Mouse (Mus musculus) heart, embryonic 14.5 days (tissue): ENCODE results near the gene Six5. TPM values are rescaled to one million over a fixed set of nuclear protein-coding genes. Genes with fewer than 3 reads are reported as not detected.

Experiments
- ATAC-seq: fragments of 200-750 bp; cut with Nextera tagmentation; 2 replicates; pipeline ENCODE4 v1.8.0; 2017; ENCODE audit warnings: low read depth, moderate TSS enrichment; ENCODE audit not compliant: insufficient number of reproducible peaks, insufficient read depth, low FRiP score
- H3K27ac ChIP-seq, 2 experiments: fragments of 200-500 bp in 1 of 2; fragments of 300-500 bp in 1 of 2; sonication (generic) in 1 of 2; replicated peaks in 1 of 2; 2 replicates each; pipeline ENCODE4 v1.5.1; 2012 to 2014; ENCODE audit warnings: low read depth in 2 of 2, low read length in 2 of 2, control low read depth in 1 of 2, mild to moderate bottlenecking in 1 of 2, mixed read lengths in 1 of 2; ENCODE audit not compliant: control insufficient read depth in 1 of 2, insufficient read depth in 1 of 2
- H3K27me3 ChIP-seq: fragments of 300-500 bp; sonication (generic); 2 replicates; pipeline ENCODE4 v1.6.1; 2014; ENCODE audit warnings: mild to moderate bottlenecking, low read length, control low read depth; ENCODE audit not compliant: control insufficient read depth, insufficient read depth
- H3K36me3 ChIP-seq: fragments of 300-500 bp; sonication (generic); 2 replicates; pipeline ENCODE4 v1.6.1; 2014; ENCODE audit warnings: mild to moderate bottlenecking, control low read depth, low read length, mixed read lengths; ENCODE audit not compliant: control insufficient read depth, insufficient read depth
- H3K4me1 ChIP-seq, 2 experiments: fragments of 200-500 bp in 1 of 2; fragments of 300-500 bp in 1 of 2; sonication (generic) in 1 of 2; 2 replicates each; pipeline ENCODE4 v1.6.1; 2012 to 2014; ENCODE audit warnings: low read length in 2 of 2, control low read depth in 1 of 2, mixed read lengths in 1 of 2; ENCODE audit not compliant: control insufficient read depth in 2 of 2, insufficient read depth in 2 of 2
- H3K4me2 ChIP-seq: fragments of 300-500 bp; sonication (generic); 2 replicates; pipeline ENCODE4 v1.6.1; 2014; ENCODE audit warnings: mild to moderate bottlenecking, low read length
- H3K4me3 ChIP-seq, 2 experiments: fragments of 200-500 bp in 1 of 2; fragments of 300-500 bp in 1 of 2; sonication (generic) in 1 of 2; 2 replicates each; pipeline ENCODE4 v1.5.1; 2012 to 2014; ENCODE audit warnings: low read length in 2 of 2, mild to moderate bottlenecking in 2 of 2, control low read depth in 1 of 2, low read depth in 1 of 2, moderate library complexity in 1 of 2; ENCODE audit not compliant: control insufficient read depth in 1 of 2, insufficient read depth in 1 of 2
- H3K9ac ChIP-seq: fragments of 300-500 bp; sonication (generic); 2 replicates; pipeline ENCODE4 v1.6.1; 2014; ENCODE audit warnings: mild to moderate bottlenecking, low read length
- H3K9me3 ChIP-seq: fragments of 300-500 bp; sonication (generic); 2 replicates; pipeline ENCODE4 v1.6.1; 2016; ENCODE audit warnings: low read length, control low read depth; ENCODE audit not compliant: control insufficient read depth
- WGBS: fragments of 180-500 bp; shearing (Covaris S2); extraction: QIAGEN DNeasy Blood & Tissue Kit; methylation state at CpG from one replicate; pipeline ENCODE4 v1.1.7; 2014; 5-methylcytosine and 5-hydroxymethylcytosine counted together
- polyA plus RNA-seq: library from polyadenylated mRNA; unstranded; fragments of >200 nt; fragmentation: Nextera tagmentation; extraction: Ambion mirVana; gene quantifications from 2 replicates; pipeline ENCODE4 v1.2.1, GENCODE M21; 2014

Six5 gene
- polyA plus RNA-seq = 7.3 and 8.3 TPM in 2 replicates

DNA sequence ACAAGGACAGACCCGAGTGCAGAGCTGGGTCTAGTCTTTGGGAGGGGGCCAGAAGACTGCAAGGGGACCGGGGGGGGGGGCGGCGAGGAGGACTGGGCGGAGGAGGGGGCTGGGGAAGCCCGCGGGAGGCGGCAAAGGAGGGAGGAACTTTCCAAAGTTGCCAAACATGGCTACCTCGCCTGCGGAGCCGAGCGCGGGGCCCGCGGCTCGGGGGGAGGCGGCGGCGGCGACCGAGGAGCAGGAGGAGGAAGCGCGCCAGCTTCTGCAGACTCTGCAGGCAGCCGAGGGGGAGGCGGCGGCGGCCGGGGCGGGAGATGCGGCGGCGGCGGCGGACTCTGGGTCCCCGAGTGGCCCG lies at the start of gene Six5:
Six5 (plus strand) TSS at position 124 of the 355 bp plus-strand sequence.
- H3K9ac ChIP-seq = peak within 1 kb of the TSS; percentile 96
- peaks cover 45% of the 10 kb centered on the region for H3K36me3 ChIP-seq
- peak within 1 kb of the TSS; percentile 87 for H3K4me2 ChIP-seq
- peaks cover 30 to 45% of the 10 kb centered on the region in 2 experiments for H3K4me1 ChIP-seq
- ATAC-seq = no peak; the same call in 1 of the 2 replicates
- WGBS = 1% methylated on average over 25 of the region's 36 CpGs
- H3K4me3 ChIP-seq = peak within 1 kb of the TSS; percentile 79 to 89
- no peaks in the 10 kb centered on the region for H3K27me3 ChIP-seq
- H3K9me3 ChIP-seq = no peaks in the 10 kb centered on the region
- peak within 1 kb of the TSS; percentile 99 to 100 for H3K27ac ChIP-seq

DNA sequence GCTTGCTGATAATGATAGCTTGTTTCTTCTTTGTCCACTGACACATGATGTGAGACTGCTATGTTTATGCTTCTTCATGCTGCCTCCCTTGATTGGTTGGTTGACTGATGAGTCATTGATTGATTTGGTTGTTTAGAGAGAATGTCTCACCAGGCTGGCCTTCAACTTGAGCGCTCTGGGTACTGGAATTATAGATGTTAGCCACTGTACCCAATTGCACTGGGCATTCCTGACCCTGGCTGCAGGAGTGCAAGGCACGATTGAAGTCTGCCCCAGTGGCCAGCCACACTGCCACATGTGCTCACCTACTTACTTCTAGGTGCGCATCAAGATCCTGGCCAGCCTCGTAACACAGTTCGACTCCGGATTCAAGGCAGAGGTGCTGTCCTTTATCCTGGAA lies 49.8 kb upstream of the Six5 start:
- 92% methylated on average over 6 of the region's 6 CpGs for WGBS
- no peak for ATAC-seq
- peaks cover 100% of the 10 kb centered on the region for H3K36me3 ChIP-seq

DNA sequence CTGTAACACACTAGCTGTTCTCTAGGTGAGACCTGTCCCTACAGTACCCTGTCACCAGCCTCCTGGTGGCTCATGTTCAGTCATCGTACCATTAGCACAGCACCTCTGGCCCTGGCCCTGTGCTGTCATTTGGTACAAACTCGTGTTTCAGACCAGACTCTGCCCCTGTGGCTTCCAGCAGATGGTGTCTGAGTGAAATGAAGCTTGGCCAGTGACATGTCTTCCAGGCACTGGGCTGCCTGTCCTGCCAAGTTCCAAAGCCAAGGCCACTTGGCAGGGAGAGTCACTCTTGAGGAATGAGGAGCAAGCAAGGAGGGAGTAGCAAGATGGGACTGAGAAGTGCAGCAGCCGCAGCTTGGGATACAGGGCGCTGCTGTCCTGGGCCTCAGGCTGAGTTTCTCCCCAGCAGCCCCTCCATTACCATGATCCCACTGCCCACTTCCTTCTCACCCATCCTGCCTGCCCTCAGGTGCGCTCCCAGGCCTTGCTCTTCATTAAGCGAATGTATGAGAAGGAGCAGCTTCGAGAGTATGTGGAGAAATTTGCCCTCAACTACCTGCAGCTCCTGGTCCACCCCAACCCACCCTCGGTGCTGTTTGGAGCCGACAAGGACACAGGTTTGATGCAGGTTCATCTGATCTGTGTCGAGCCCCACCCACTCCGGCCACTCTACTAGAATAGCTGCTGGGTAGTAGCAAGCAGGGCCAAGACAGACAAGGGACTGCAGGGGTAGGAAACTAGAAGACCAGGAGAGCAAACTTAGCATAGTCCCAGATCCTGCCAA lies 47.9 kb upstream of the Six5 start:
- Histone ChIP-seq H3K4me3 (no peak overlapping the region), H3K9ac (no peak overlapping the region), H3K4me2 (no peak overlapping the region), H3K27ac (no peak overlapping the region), H3K9me3 (no peaks in the 10 kb centered on the region), H3K27me3 (no peaks in the 10 kb centered on the region), H3K4me1 (no peaks in the 10 kb centered on the region), H3K36me3 (peaks cover 100% of the 10 kb centered on the region)
- WGBS = 90% methylated on average over 10 of the region's 11 CpGs
- no peak for ATAC-seq

More for the DNA sequence above, 49.8 kb upstream of the Six5 start:
- Histone ChIP-seq H3K4me1 (no peaks in the 10 kb centered on the region), H3K27ac (no peak overlapping the region), H3K4me2 (no peak overlapping the region), H3K9ac (no peak overlapping the region), H3K4me3 (no peak overlapping the region), H3K9me3 (no peaks in the 10 kb centered on the region), H3K27me3 (no peaks in the 10 kb centered on the region)

DNA sequence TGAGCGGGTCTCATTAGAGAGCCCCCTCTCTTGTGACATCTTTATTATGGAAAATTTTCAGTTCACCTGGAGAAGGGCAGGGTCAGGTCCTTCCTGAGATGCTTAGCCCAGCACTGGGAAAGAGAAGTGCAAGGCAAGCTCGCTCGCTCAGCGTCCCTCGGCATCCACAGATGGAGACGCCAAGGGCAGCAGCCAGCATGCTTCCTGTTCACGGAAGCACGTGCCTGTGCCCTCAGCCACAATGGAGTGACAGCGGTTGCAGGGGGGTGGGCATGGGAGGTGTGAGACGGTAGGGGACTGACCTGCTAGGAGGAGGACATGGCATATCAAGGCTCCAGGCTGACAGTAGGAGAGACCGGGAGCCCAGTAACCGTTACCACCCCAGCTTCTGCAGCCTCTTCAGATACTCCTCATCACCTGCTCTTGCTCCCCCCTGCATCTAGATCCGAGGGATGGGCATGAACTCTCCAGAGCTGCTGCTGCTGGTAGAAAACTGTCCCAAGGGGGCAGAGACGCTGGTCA lies 46.3 kb upstream of the Six5 start:
- H3K9me3 ChIP-seq = no peaks in the 10 kb centered on the region
- H3K4me3 ChIP-seq = no peak overlapping the region
- H3K4me1 ChIP-seq = no peaks in the 10 kb centered on the region
- H3K27me3 ChIP-seq = no peaks in the 10 kb centered on the region
- no peak overlapping the region for H3K27ac ChIP-seq
- no peak for ATAC-seq
- no peak overlapping the region for H3K9ac ChIP-seq
- WGBS = 81% methylated on average over 14 of the region's 14 CpGs
- H3K36me3 ChIP-seq = peaks cover 96% of the 10 kb centered on the region
- no peak overlapping the region for H3K4me2 ChIP-seq

DNA sequence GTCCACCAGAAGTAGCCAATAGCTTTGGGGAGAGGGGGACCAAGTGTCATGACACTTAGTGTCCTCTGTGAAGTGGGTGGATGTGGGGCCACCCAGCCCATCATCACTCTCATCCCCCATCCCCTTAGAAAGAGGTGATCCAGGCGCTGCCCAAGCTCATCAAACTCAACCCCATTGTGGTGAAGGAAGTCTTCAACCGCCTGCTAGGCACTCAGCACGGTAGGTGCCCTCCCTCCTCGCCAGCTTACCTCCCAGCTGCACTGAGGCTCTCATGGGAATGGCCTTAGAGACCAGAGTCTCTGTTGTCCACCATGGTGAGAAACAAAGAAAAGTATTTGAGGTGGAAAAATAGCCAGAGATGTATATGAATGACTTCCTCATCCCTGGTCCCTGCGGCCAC lies 45.1 kb upstream of the Six5 start:
- no peak for ATAC-seq
- Histone ChIP-seq H3K27ac (no peak overlapping the region), H3K4me2 (no peak overlapping the region), H3K4me3 (no peak overlapping the region), H3K9me3 (no peaks in the 10 kb centered on the region), H3K36me3 (peaks cover 84% of the 10 kb centered on the region), H3K27me3 (no peaks in the 10 kb centered on the region), H3K9ac (no peak overlapping the region), H3K4me1 (no peaks in the 10 kb centered on the region)
- WGBS = 86% methylated on average over 5 of the region's 5 CpGs

DNA sequence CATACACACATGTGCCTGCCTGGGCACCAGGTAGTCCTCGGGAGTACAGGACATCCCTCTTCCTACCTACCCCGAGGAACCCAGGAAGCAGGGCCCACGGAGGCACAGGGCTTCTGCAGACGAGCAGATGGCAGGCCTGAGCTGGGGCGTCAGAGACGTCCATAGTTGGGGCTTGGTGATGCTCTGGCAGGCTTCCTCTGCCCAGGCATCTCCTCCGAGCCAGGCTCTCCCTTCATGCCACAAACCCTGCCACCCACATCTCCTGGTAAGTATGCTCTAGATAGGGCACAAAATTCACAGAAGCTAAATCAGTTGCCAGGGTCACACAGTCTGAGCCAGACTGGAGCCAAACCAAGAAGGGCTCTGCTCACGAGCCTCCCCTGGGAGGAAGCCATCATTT lies 44.2 kb upstream of the Six5 start:
- H3K9ac ChIP-seq = no peak overlapping the region
- peaks cover 0 to 5% of the 10 kb centered on the region in 2 experiments; a peak in 1 of 4 replicates for H3K4me1 ChIP-seq
- WGBS = 89% methylated on average over 8 of the region's 8 CpGs
- no peaks in the 10 kb centered on the region for H3K9me3 ChIP-seq
- H3K27ac ChIP-seq = no peak overlapping the region
- peaks cover 82% of the 10 kb centered on the region for H3K36me3 ChIP-seq
- H3K4me3 ChIP-seq = no peak overlapping the region
- H3K27me3 ChIP-seq = no peaks in the 10 kb centered on the region
- ATAC-seq = no peak
- no peak overlapping the region for H3K4me2 ChIP-seq

DNA sequence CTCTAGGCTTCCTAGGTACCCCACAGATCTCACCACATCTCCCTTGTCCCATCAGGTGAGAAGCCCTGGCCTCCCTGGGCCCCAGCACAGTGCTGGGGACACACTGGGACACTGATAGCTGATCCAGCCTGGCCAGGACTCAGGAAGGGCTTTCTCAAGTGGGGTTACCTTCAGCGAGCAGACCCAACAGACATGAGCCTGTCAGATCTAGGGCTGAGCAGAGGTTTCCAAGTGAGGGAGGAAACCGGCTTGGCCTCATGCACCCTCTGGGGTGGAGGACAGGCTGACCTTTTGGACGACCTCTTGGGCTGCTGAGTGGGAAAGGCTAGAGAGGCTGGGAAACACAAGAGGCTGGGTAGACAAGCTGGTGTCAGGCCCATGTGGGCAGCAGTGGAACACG lies 43.2 kb upstream of the Six5 start:
- Histone ChIP-seq H3K9ac (no peak overlapping the region), H3K27me3 (no peaks in the 10 kb centered on the region), H3K27ac (no peak overlapping the region), H3K36me3 (peaks cover 72% of the 10 kb centered on the region), H3K9me3 (no peaks in the 10 kb centered on the region), H3K4me2 (no peak overlapping the region), H3K4me3 (no peak overlapping the region), H3K4me1 (peaks cover 0 to 5% of the 10 kb centered on the region in 2 experiments; a peak in 1 of 4 replicates)
- ATAC-seq = no peak
- WGBS = 48% methylated on average over 4 of the region's 4 CpGs
